8 mouse cellular contexts compared by ENCODE assay signal in genomic region chr6:49218275-49218802, GRCm38 (mm10). TPM values are rescaled to one million over a fixed set of nuclear protein-coding genes. Genes with fewer than 3 reads are reported as not detected.
DNase-seq lines count a peak whose midpoint lies in the region; ATAC-seq and TF ChIP-seq lines count a peak whose summit lies in the region.

No protein-coding gene starts in this region.

- H3K4me2 ChIP-seq in heart, embryonic 12.5 days, result peak overlapping the region; percentile 84
- H3K4me2 ChIP-seq in forebrain, embryonic 13.5 days, result peak overlapping the region; percentile 74
- H3K4me2 ChIP-seq in limb, embryonic 15.5 days, result peak overlapping the region; percentile 82
- H3K4me2 ChIP-seq in stomach, embryonic 16.5 days (ENCODE audit: low read depth, low read length), result peak overlapping the region; percentile 87

- H3K4me1 ChIP-seq in heart, embryonic 12.5 days (replicated peaks), result peaks cover 6% of the 10 kb centered on the region; the same call in 1 of the 2 replicates
- H3K4me1 ChIP-seq in ES-E14 (ENCODE audit: control insufficient read depth in 2 of 2, insufficient read depth in 2 of 2, low read length in 2 of 2, poor library complexity in 1 of 2), result peaks cover 2 to 10% of the 10 kb centered on the region in 2 experiments; a peak in 2 of 4 replicates
- H3K4me1 ChIP-seq in forebrain, embryonic 13.5 days, result peaks cover 14% of the 10 kb centered on the region
- peaks cover 6% of the 10 kb centered on the region for H3K4me1 ChIP-seq in limb, embryonic 15.5 days
- H3K4me1 ChIP-seq in stomach, embryonic 16.5 days (ENCODE audit: control insufficient read depth, insufficient read depth, low read length), result 0 out of 2 replicates have a peak, but pooled peaks cover 2% of the 10 kb centered on the region

- no peak overlapping the region for H3K27ac ChIP-seq in heart, embryonic 12.5 days (ENCODE audit: poor library complexity, severe bottlenecking)
- peak overlapping the region; percentile 20; the same call in 1 of the 2 replicates for H3K27ac ChIP-seq in ES-E14 (ENCODE audit: insufficient read depth, low read depth, low read length, poor library complexity, severe bottlenecking)
- no peak overlapping the region for H3K27ac ChIP-seq in forebrain, embryonic 13.5 days
- no peak overlapping the region for H3K27ac ChIP-seq in limb, embryonic 15.5 days
- H3K27ac ChIP-seq in stomach, embryonic 16.5 days (ENCODE audit: low read length), result no peak overlapping the region; the same call in 1 of the 2 replicates

- H3K27me3 ChIP-seq in heart, embryonic 12.5 days (replicated peaks), result no peaks in the 10 kb centered on the region
- no peaks in the 10 kb centered on the region for H3K27me3 ChIP-seq in forebrain, embryonic 13.5 days
- H3K27me3 ChIP-seq in limb, embryonic 15.5 days, result no peaks in the 10 kb centered on the region
- no peaks in the 10 kb centered on the region for H3K27me3 ChIP-seq in stomach, embryonic 16.5 days (ENCODE audit: control insufficient read depth, insufficient read depth, low read length)

- in situ Hi-C loops in ES-E14 (cut with MboI; ENCODE audit: low sequenced_read_pairs in 2 of 2, unreplicated experiment in 2 of 2), result no loop called here

- no peaks in the 10 kb centered on the region for H3K36me3 ChIP-seq in heart, embryonic 12.5 days
- no peaks in the 10 kb centered on the region for H3K36me3 ChIP-seq in ES-E14 (ENCODE audit: control insufficient read depth, insufficient read depth, low read length, poor library complexity, severe bottlenecking)
- no peaks in the 10 kb centered on the region for H3K36me3 ChIP-seq in forebrain, embryonic 13.5 days (ENCODE audit: poor library complexity, severe bottlenecking)
- no peaks in the 10 kb centered on the region for H3K36me3 ChIP-seq in limb, embryonic 15.5 days
- no peaks in the 10 kb centered on the region for H3K36me3 ChIP-seq in stomach, embryonic 16.5 days (ENCODE audit: control insufficient read depth, insufficient read depth, low read length)

- no peak for DNase-seq in heart, adult 9 months (ENCODE audit: low spot score in 2 of 2)
- no peak for DNase-seq in ES-E14 (ENCODE audit: low read depth, low spot score)
- DNase-seq in spleen, postnatal 4 days (ENCODE audit: low spot score in 2 of 2), result no peak
- no peak for DNase-seq in thymus, postnatal 25 days

- peak overlapping the region; percentile 72 for H3K4me3 ChIP-seq in heart, embryonic 12.5 days
- H3K4me3 ChIP-seq in ES-E14 (ENCODE audit: insufficient read depth in 1 of 2, low read depth in 1 of 2, low read length in 2 of 2, poor library complexity in 1 of 2, severe bottlenecking in 1 of 2), result peak overlapping the region; percentile 40 to 61
- H3K4me3 ChIP-seq in forebrain, embryonic 13.5 days, result peak overlapping the region; percentile 60
- peak overlapping the region; percentile 56 for H3K4me3 ChIP-seq in limb, embryonic 15.5 days
- H3K4me3 ChIP-seq in stomach, embryonic 16.5 days (replicated peaks; ENCODE audit: low read length), result peak overlapping the region; percentile 75

- peak overlapping the region; percentile 57 for H3K9ac ChIP-seq in heart, embryonic 12.5 days
- H3K9ac ChIP-seq in ES-E14 (ENCODE audit: insufficient read depth, low read depth, low read length, poor library complexity, severe bottlenecking), result peak overlapping the region; percentile 71
- H3K9ac ChIP-seq in forebrain, embryonic 13.5 days, result peak overlapping the region; percentile 58
- H3K9ac ChIP-seq in limb, embryonic 15.5 days, result no peak overlapping the region
- H3K9ac ChIP-seq in stomach, embryonic 16.5 days (ENCODE audit: low read length), result peak overlapping the region; percentile 60

- no peak for ATAC-seq in heart, embryonic 12.5 days (ENCODE audit: insufficient number of reproducible peaks, low FRiP score)
- ATAC-seq in forebrain, embryonic 13.5 days, result no peak
- ATAC-seq in limb, embryonic 15.5 days (ENCODE audit: insufficient number of reproducible peaks, low FRiP score, low TSS enrichment, low read depth), result no peak
- no peak for ATAC-seq in stomach, embryonic 16.5 days (ENCODE audit: insufficient read depth, low FRiP score)

- under 1% methylated on average over 31 of the region's 31 CpGs for WGBS in heart, embryonic 12.5 days
- WGBS in forebrain, embryonic 13.5 days, result under 1% methylated on average over 31 of the region's 31 CpGs
- under 1% methylated on average over 31 of the region's 31 CpGs for WGBS in limb, embryonic 15.5 days
- WGBS in stomach, embryonic 16.5 days, result under 1% methylated on average over 31 of the region's 31 CpGs

- no peaks in the 10 kb centered on the region for H3K9me3 ChIP-seq in heart, embryonic 12.5 days (replicated peaks)
- H3K9me3 ChIP-seq in ES-E14 (ENCODE audit: control insufficient read depth, insufficient read depth, low read depth, low read length), result no peaks in the 10 kb centered on the region
- H3K9me3 ChIP-seq in forebrain, embryonic 13.5 days (replicated peaks), result no peaks in the 10 kb centered on the region
- no peaks in the 10 kb centered on the region for H3K9me3 ChIP-seq in limb, embryonic 15.5 days
- H3K9me3 ChIP-seq in stomach, embryonic 16.5 days (replicated peaks; ENCODE audit: control insufficient read depth, low read length), result no peaks in the 10 kb centered on the region

TF ChIP-seq in ES-E14, 5 proteins besides CTCF, POLR2A, EP300 and RAD21:
- no peak for TF ChIP-seq MAFK (IDR thresholded peaks at IDR 0.05; ENCODE audit: insufficient read depth, low read depth, low read length)
- TF ChIP-seq ZNF384 (IDR thresholded peaks at IDR 0.05; ENCODE audit: low read depth, low read length), result peak; percentile 81

RNA-seq across cellular contexts. Expression of gene Igf2bp3, which starts 3.6 kb away (rescaled TPM):
- 68.6 and 69.2 TPM in 2 replicates for polyA plus RNA-seq in heart, embryonic 12.5 days (2016; fragmentation: Nextera tagmentation; extraction: Ambion mirVana)
- total RNA-seq in ES-E14 (2012; rRNA removed), result 20.0 and 32.8 TPM in 2 replicates
- 55.2 and 56.9 TPM in 2 replicates for polyA plus RNA-seq in forebrain, embryonic 13.5 days (2015; fragmentation: Nextera tagmentation; extraction: Ambion mirVana)
- polyA plus RNA-seq in limb, embryonic 15.5 days (2015; fragmentation: Nextera tagmentation; extraction: Ambion mirVana), result 45.9 and 46.1 TPM in 2 replicates
- 47.0 and 53.6 TPM in 2 replicates for polyA plus RNA-seq in stomach, embryonic 16.5 days (2015; fragmentation: Nextera tagmentation; extraction: Ambion mirVana)

RNA-seq across cellular contexts. Expression of gene Tra2a, which starts 45.5 kb away (rescaled TPM):
- 72.2 and 72.5 TPM in 2 replicates for polyA plus RNA-seq in heart, embryonic 12.5 days (2016; fragmentation: Nextera tagmentation; extraction: Ambion mirVana)
- 105 and 136 TPM in 2 replicates for total RNA-seq in ES-E14 (2012; rRNA removed)
- polyA plus RNA-seq in forebrain, embryonic 13.5 days (2015; fragmentation: Nextera tagmentation; extraction: Ambion mirVana), result 164 and 177 TPM in 2 replicates
- 81.9 and 98.3 TPM in 2 replicates for polyA plus RNA-seq in limb, embryonic 15.5 days (2015; fragmentation: Nextera tagmentation; extraction: Ambion mirVana)
- polyA plus RNA-seq in stomach, embryonic 16.5 days (2015; fragmentation: Nextera tagmentation; extraction: Ambion mirVana), result 85.9 and 87.7 TPM in 2 replicates
